ENCODE assay signal across 18 mouse cellular contexts in the genomic region with DNA sequence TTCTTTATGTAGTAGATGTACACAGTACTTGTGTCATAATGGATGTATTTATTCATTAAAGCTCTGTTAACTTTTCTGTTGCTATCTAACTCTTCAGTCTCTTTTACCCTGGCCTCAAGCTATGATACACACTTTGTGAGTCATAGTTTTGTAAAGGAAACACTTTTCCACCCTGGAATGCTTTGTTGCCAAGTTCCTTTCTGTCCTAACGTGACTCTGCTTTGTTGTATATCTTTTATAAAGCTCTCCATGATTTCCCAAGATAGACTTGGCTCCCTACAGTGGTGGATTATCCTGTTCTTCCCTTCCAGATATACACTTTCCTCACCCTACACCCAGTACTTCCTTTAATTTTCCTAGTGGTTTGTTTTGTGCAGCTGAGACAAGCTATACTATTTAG. TPM values are rescaled to one million over a fixed set of nuclear protein-coding genes. Genes with fewer than 3 reads are reported as not detected.
DNase-seq lines count a peak whose midpoint lies in the region; ATAC-seq and TF ChIP-seq lines count a peak whose summit lies in the region.
"Had no signal": no experiment of that assay in that cellular context is flagged by ENCODE, and none has a peak within 500 bp of the region (broad histone marks: within the 10 kb centered on the region; RNA-seq: fewer than 3 reads in every experiment).

No protein-coding gene starts in this region.

- H3K9ac ChIP-seq in heart, embryonic 11.5 days (ENCODE audit: low read depth, low read length), result no peak overlapping the region
- 0 out of 2 replicates have a peak overlapping the region, but pooled peaks have one; percentile 32 for H3K9ac ChIP-seq in lung, embryonic 16.5 days (ENCODE audit: low read length)
- peak overlapping the region; percentile 16; the same call in 1 of the 2 replicates for H3K9ac ChIP-seq in liver, embryonic 14.5 days (replicated peaks)
- H3K9ac ChIP-seq: intestine, embryonic 15.5 days; midbrain, embryonic 12.5 days had no signal

- WGBS in heart, embryonic 11.5 days (ENCODE audit: insufficient replicate concordance), result 66% methylated on average over 1 of the region's 1 CpGs
- WGBS in lung, embryonic 16.5 days, result 30% methylated on average over 1 of the region's 1 CpGs
- 13% methylated on average over 1 of the region's 1 CpGs for WGBS in lung, adult 2 months
- WGBS in liver, embryonic 14.5 days (ENCODE audit: insufficient replicate concordance), result 69% methylated on average over 1 of the region's 1 CpGs

- H3K4me2 ChIP-seq in heart, embryonic 11.5 days, result peak overlapping the region; percentile 14; the same call in 1 of the 2 replicates
- H3K4me2 ChIP-seq in lung, embryonic 16.5 days (ENCODE audit: low read depth, low read length), result no peak overlapping the region
- H3K4me2 ChIP-seq in liver, embryonic 14.5 days (ENCODE audit: low read depth), result peak overlapping the region; percentile 94
- H3K4me2 ChIP-seq: midbrain, embryonic 12.5 days had no signal

- TF ChIP-seq EP300 in liver, embryonic 14.5 days (IDR thresholded peaks at IDR 0.05; ENCODE audit: low read depth), result no peak

- H3K36me3 ChIP-seq in heart, embryonic 11.5 days (ENCODE audit: control insufficient read depth, insufficient read depth, low read length), result peaks cover 26% of the 10 kb centered on the region
- peaks cover 28% of the 10 kb centered on the region for H3K36me3 ChIP-seq in lung, embryonic 16.5 days (ENCODE audit: control insufficient read depth, insufficient read depth, low read length)
- H3K36me3 ChIP-seq in liver, embryonic 14.5 days (replicated peaks; ENCODE audit: control insufficient read depth, insufficient read depth, low read depth), result peaks cover 51% of the 10 kb centered on the region

- H3K4me1 ChIP-seq in heart, embryonic 11.5 days (ENCODE audit: control insufficient read depth, insufficient read depth, low read length), result peaks cover 16% of the 10 kb centered on the region
- H3K4me1 ChIP-seq in lung, embryonic 16.5 days (replicated peaks; ENCODE audit: control insufficient read depth, insufficient read depth, low read length), result peaks cover 20% of the 10 kb centered on the region
- peaks cover 3% of the 10 kb centered on the region; the same call in 1 of the 2 replicates for H3K4me1 ChIP-seq in lung, adult 2 months (ENCODE audit: control insufficient read depth, insufficient read depth, low read length)
- peaks cover 9 to 25% of the 10 kb centered on the region in 2 experiments for H3K4me1 ChIP-seq in liver, embryonic 14.5 days (replicated peaks; ENCODE audit: control insufficient read depth in 2 of 2, insufficient read depth in 2 of 2, low read length in 1 of 2)

- TF ChIP-seq CTCF in lung, adult 2 months (IDR thresholded peaks at IDR 0.05; ENCODE audit: insufficient read depth, low read length), result no peak
- TF ChIP-seq CTCF in liver, embryonic 14.5 days (IDR thresholded peaks at IDR 0.05; ENCODE audit: low read depth), result no peak
- TF ChIP-seq CTCF in layer of hippocampus, adult 2 months (conservative IDR thresholded peaks at IDR 0.05), result no peak

- no peak for ATAC-seq in heart, embryonic 11.5 days (replicated peaks; ENCODE audit: insufficient number of reproducible peaks, low FRiP score, low TSS enrichment)
- no peak for ATAC-seq in lung, embryonic 16.5 days (ENCODE audit: low read depth)
- no peak for ATAC-seq in liver, embryonic 14.5 days (ENCODE audit: insufficient read depth)
- ATAC-seq: forebrain, embryonic 14.5 days; intestine, embryonic 15.5 days had no signal

- H3K27ac ChIP-seq in heart, embryonic 11.5 days (ENCODE audit: low read depth, low read length), result no peak overlapping the region
- H3K27ac ChIP-seq in lung, embryonic 16.5 days (ENCODE audit: low read length), result no peak overlapping the region; the same call in 1 of the 2 replicates
- H3K27ac ChIP-seq in liver, embryonic 14.5 days, result no peak overlapping the region
- H3K27ac ChIP-seq in layer of hippocampus, adult 2 months, result no peak overlapping the region
- H3K27ac ChIP-seq: intestine, embryonic 15.5 days; left cerebral cortex, adult 2 months; macrophage; midbrain, embryonic 12.5 days had no signal

- no peak for DNase-seq in heart, adult 11 months
- no peak for DNase-seq in lung, adult 2 months
- DNase-seq in Muller cell, postnatal 12 days (ENCODE audit: inconsistent ontology term), result peak; percentile 29
- no peak for DNase-seq in liver, embryonic 14.5 days (ENCODE audit: low read depth in 3 of 3, low spot score in 3 of 3)
- DNase-seq in layer of hippocampus, adult 2 months (ENCODE audit: low spot score in 2 of 2), result no peak
- no peak for DNase-seq in thymus, postnatal 0 days (ENCODE audit: low spot score)
- DNase-seq: adrenal gland, adult 8-10 months; cerebellum, adult 11 months; cerebellum, postnatal 36 days; right cerebral cortex, postnatal 14 days; thymus, postnatal 36 days had no signal

- no peak for TF ChIP-seq POLR2A in lung, adult 2 months (IDR thresholded peaks at IDR 0.05; ENCODE audit: borderline replicate concordance, extremely low read depth, low read depth, low read length)

- no peak overlapping the region for H3K4me3 ChIP-seq in heart, embryonic 11.5 days (ENCODE audit: low read depth, low read length)
- no peak overlapping the region for H3K4me3 ChIP-seq in lung, embryonic 16.5 days (ENCODE audit: low read length)
- no peak overlapping the region for H3K4me3 ChIP-seq in lung, adult 2 months (replicated peaks; ENCODE audit: extremely low read depth, low read depth, low read length)
- peak overlapping the region in 1 of 2 experiments; percentile 20; a peak in 2 of 4 replicates for H3K4me3 ChIP-seq in liver, embryonic 14.5 days (ENCODE audit: insufficient read depth in 1 of 2, low read depth in 2 of 2, low read length in 2 of 2)
- no peak overlapping the region for H3K4me3 ChIP-seq in layer of hippocampus, adult 2 months
- H3K4me3 ChIP-seq: intestine, embryonic 15.5 days; left cerebral cortex, adult 2 months had no signal

- no peaks in the 10 kb centered on the region for H3K27me3 ChIP-seq in heart, embryonic 11.5 days (ENCODE audit: control insufficient read depth, insufficient read depth, low read length)
- no peaks in the 10 kb centered on the region for H3K27me3 ChIP-seq in lung, embryonic 16.5 days (ENCODE audit: control insufficient read depth, insufficient read depth, low read depth, low read length)
- no peaks in the 10 kb centered on the region for H3K27me3 ChIP-seq in liver, embryonic 14.5 days (ENCODE audit: control insufficient read depth, insufficient read depth, low read length)
- H3K27me3 ChIP-seq: intestine, embryonic 15.5 days; midbrain, embryonic 12.5 days had no signal

- no peaks in the 10 kb centered on the region for H3K9me3 ChIP-seq in heart, embryonic 11.5 days (replicated peaks; ENCODE audit: control insufficient read depth, low read length)
- no peaks in the 10 kb centered on the region for H3K9me3 ChIP-seq in lung, embryonic 16.5 days (ENCODE audit: control insufficient read depth, low read length)
- H3K9me3 ChIP-seq in liver, embryonic 14.5 days (ENCODE audit: control insufficient read depth, low read length), result no peaks in the 10 kb centered on the region
- H3K9me3 ChIP-seq: intestine, embryonic 15.5 days; midbrain, embryonic 12.5 days had no signal

RNA-seq across cellular contexts. Expression of gene Vps35, which starts 2.3 kb away (rescaled TPM):
- 113 and 137 TPM in 2 replicates for polyA plus RNA-seq in heart, embryonic 11.5 days (2014; fragmentation: Nextera tagmentation; extraction: Ambion mirVana)
- polyA plus RNA-seq in lung, embryonic 16.5 days (2015; fragmentation: Nextera tagmentation; extraction: Ambion mirVana), result 148 and 151 TPM in 2 replicates
- 11.9 and 19.9 TPM in 2 replicates for polyA plus RNA-seq in lung, adult 2 months (2012; rRNA removed)
- polyA plus RNA-seq in liver, embryonic 14.5 days (2012; rRNA removed), result 24.6 and 35.6 TPM in 2 replicates
- polyA plus RNA-seq in liver, embryonic 14.5 days (2014; fragmentation: Nextera tagmentation; extraction: Ambion mirVana), result 89.9 and 97.5 TPM in 2 replicates
- total RNA-seq in layer of hippocampus, adult 2 months (2021), result 100 to 1,000 TPM; 127 TPM
- polyA plus RNA-seq in thymus, postnatal 0 days (2015; fragmentation: Nextera tagmentation; extraction: Ambion mirVana), result 111 and 116 TPM in 2 replicates

RNA-seq across cellular contexts. Expression of gene Orc6, which starts 2.5 kb away (rescaled TPM):
- polyA plus RNA-seq in heart, embryonic 11.5 days (2014; fragmentation: Nextera tagmentation; extraction: Ambion mirVana), result 91.8 and 92.3 TPM in 2 replicates
- polyA plus RNA-seq in lung, embryonic 16.5 days (2015; fragmentation: Nextera tagmentation; extraction: Ambion mirVana), result 98.6 and 104 TPM in 2 replicates
- polyA plus RNA-seq in lung, adult 2 months (2012; rRNA removed), result 10.1 and 11.9 TPM in 2 replicates
- polyA plus RNA-seq in liver, embryonic 14.5 days (2012; rRNA removed), result 44.4 and 71.7 TPM in 2 replicates
- polyA plus RNA-seq in liver, embryonic 14.5 days (2014; fragmentation: Nextera tagmentation; extraction: Ambion mirVana), result 108 and 109 TPM in 2 replicates
- total RNA-seq in layer of hippocampus, adult 2 months (2021), result 10 to 100 TPM; 30.4 to 30.6 TPM
- polyA plus RNA-seq in thymus, postnatal 0 days (2015; fragmentation: Nextera tagmentation; extraction: Ambion mirVana), result 108 and 112 TPM in 2 replicates
